ENCODE assay signal across 8 mouse cellular contexts in the genomic region with DNA sequence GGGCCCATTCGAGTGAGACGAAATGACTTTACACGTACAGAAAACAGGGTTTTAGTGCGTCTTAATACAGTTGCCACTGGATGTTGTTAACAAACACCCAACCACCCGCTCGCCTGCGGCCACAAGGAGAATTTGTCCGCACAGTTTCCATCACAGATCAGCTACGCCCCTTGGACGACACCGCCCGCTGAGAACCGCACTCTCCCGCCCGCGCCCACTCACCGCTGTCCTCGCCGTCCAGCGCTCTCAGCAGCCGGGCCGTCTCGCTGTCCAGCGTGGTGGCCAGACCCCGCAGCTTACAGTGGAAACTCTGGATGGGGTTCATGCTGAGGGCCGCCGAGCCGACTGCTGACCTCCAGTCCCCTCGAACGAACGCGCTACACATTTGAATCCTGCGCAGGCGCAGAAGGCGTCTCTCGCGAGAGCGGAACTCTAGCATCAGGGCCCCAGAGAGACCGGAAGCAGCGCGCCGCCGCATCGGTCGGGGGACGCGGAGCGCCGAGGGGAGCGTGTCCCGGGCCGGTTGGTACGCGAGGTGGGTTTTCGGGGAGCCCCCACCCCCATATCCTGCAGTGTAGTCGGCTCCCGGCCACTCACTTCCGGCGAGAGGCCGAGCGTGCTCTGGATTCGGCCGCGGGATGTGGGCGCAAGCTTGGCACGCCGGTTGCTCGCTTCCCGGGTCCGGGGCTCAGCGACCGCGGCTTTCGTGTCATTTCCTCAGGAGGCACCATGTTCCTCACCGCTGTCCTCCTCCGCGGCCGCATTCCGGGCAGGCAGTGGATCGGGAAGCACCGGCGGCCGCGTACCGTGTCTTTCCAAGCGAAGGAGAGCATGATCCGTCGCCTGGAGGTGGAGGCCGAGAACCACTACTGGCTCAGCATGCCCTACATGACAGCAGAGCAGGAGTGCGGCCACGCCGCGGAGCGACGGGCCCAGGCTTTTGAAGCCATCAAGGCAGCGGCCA. TPM values are rescaled to one million over a fixed set of nuclear protein-coding genes. Genes with fewer than 3 reads are reported as not detected.
DNase-seq lines count a peak whose midpoint lies in the region; ATAC-seq lines count a peak whose summit lies in the region.

A gene (minus strand): TSS at position 398 of the 964 bp plus-strand sequence.
A gene (plus strand): TSS at position 447 of the 964 bp plus-strand sequence.

- DNase-seq in MEL-GATA-1-ER (ENCODE audit: extremely low read depth, low read depth): peak; percentile 80
- DNase-seq in cerebellum, adult 8-10 months: peak; percentile 86
- peak; percentile 98 for DNase-seq in hindbrain, embryonic 11.5 days (ENCODE audit: low spot score)
- peak; percentile 93 for DNase-seq in layer of hippocampus, postnatal 10 days (ENCODE audit: low spot score in 2 of 2)
- DNase-seq in lung, postnatal 10 days: peak; percentile 96
- DNase-seq in ovary, postnatal 36 days (ENCODE audit: low spot score): peak; percentile 92
- peak; percentile 93 for DNase-seq in thymus, postnatal 25 days

- H3K9me3 ChIP-seq in hindbrain, embryonic 11.5 days (ENCODE audit: control insufficient read depth, low read length): no peaks in the 10 kb centered on the region

- H3K27me3 ChIP-seq in hindbrain, embryonic 11.5 days (ENCODE audit: control insufficient read depth, insufficient read depth, low read length): no peaks in the 10 kb centered on the region

- H3K27ac ChIP-seq in hindbrain, embryonic 11.5 days (ENCODE audit: low read depth, low read length): peak within 1 kb of the TSS; percentile 77

- WGBS in hindbrain, embryonic 11.5 days: under 1% methylated on average over 96 of the region's 96 CpGs

- peak within 1 kb of the TSS; percentile 88 for H3K9ac ChIP-seq in hindbrain, embryonic 11.5 days (ENCODE audit: low read depth, low read length)

- H3K36me3 ChIP-seq in hindbrain, embryonic 11.5 days (ENCODE audit: control insufficient read depth, insufficient read depth, low read length): no peaks in the 10 kb centered on the region

- H3K4me2 ChIP-seq in hindbrain, embryonic 11.5 days (replicated peaks; ENCODE audit: low read depth, low read length): peak within 1 kb of the TSS; percentile 74

- ATAC-seq in frontal cortex, adult (ENCODE audit: low TSS enrichment): peak; percentile 95
- ATAC-seq in hindbrain, embryonic 11.5 days (ENCODE audit: low FRiP score): peak; percentile 97

- H3K4me1 ChIP-seq in hindbrain, embryonic 11.5 days (replicated peaks; ENCODE audit: control insufficient read depth, insufficient read depth, low read length): 0 out of 2 replicates have a peak, but pooled peaks cover 3% of the 10 kb centered on the region

- H3K4me3 ChIP-seq in hindbrain, embryonic 11.5 days (ENCODE audit: low read depth, low read length): peak within 1 kb of the TSS; percentile 71

RNA-seq across cellular contexts. Expression of the first gene that starts in this region (rescaled TPM):
- polyA plus RNA-seq in hindbrain, embryonic 11.5 days (2014; fragmentation: Nextera tagmentation; extraction: Ambion mirVana): 37.2 and 44.5 TPM in 2 replicates
- total RNA-seq in layer of hippocampus, postnatal 10 days (2021): 1 to 10 TPM; 2.1 to 3.2 TPM

RNA-seq across cellular contexts. Expression of the second gene that starts in this region (rescaled TPM):
- 127 and 131 TPM in 2 replicates for polyA plus RNA-seq in hindbrain, embryonic 11.5 days (2014; fragmentation: Nextera tagmentation; extraction: Ambion mirVana)
- total RNA-seq in layer of hippocampus, postnatal 10 days (2021): 10 to 100 TPM; 83.5 to 88.0 TPM

Comparison
In these comparisons a context has a peak if more than half of its experiments do, and no peak if none do; other contexts are left out.
1. Peak in every context shown above with its lines: DNase-seq, ATAC-seq, H3K4me3 ChIP-seq and H3K27ac ChIP-seq.